Mouse (Mus musculus): ENCODE data around the gene 1700016C15Rik. TPM values are rescaled to one million over a fixed set of nuclear protein-coding genes. Genes with fewer than 3 reads are reported as not detected.
A peak's percentile ranks its signal among the peaks of the same experiment; 100 is the strongest.

1700016C15Rik gene
- polyA plus RNA-seq, 1 experiment from 2014 or later = 0.38 TPM

DNA sequence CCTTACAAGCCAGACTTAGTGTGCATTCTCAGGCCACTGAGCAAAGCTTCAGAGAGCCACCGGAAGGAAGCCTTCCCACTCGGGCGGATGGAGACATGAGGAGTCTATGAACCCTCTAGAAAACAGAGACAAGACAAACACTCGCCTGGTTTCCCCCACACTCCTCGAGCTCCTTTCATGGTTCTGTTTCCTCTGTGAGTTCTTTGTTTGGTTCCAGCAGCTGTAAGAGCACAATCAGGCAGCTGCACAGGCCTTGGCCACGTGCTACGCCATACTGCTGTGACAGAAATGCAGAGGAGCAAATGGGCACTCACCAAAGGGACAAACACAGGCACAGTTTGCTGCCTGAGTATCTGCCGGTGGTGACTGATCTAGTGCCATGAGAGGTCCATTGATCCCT lies 29.1 kb upstream of the 1700016C15Rik start:
- H3K4me1 ChIP-seq (ENCODE audit: control insufficient read depth, insufficient read depth, low read length) = peaks cover 6% of the 10 kb centered on the region; the same call in 1 of the 2 replicates
- no peaks in the 10 kb centered on the region for H3K9me3 ChIP-seq (ENCODE audit: control insufficient read depth, low read length)
- DNase-seq (no peak), ATAC-seq (ENCODE audit: low FRiP score, low TSS enrichment) (no peak)
- no peak overlapping the region for H3K27ac ChIP-seq (replicated peaks; ENCODE audit: low read depth, low read length)
- H3K36me3 ChIP-seq (ENCODE audit: control insufficient read depth, insufficient read depth, low read length) = no peaks in the 10 kb centered on the region
- no peaks in the 10 kb centered on the region for H3K27me3 ChIP-seq (ENCODE audit: control insufficient read depth, insufficient read depth, low read length)
- no peak overlapping the region for H3K4me3 ChIP-seq (replicated peaks; ENCODE audit: low read depth, low read length)
- no peak overlapping the region for H3K4me2 ChIP-seq (ENCODE audit: low read length)
- no peak overlapping the region for H3K9ac ChIP-seq (replicated peaks; ENCODE audit: low read length)
- WGBS = 65% methylated on average over 8 of the region's 8 CpGs

GRCm38 (mm10) chr1:177702481-177703146 lies 27.0 kb upstream of the 1700016C15Rik start:
- Histone ChIP-seq H3K36me3 (ENCODE audit: control insufficient read depth, insufficient read depth, low read length) (no peaks in the 10 kb centered on the region), H3K9ac (replicated peaks; ENCODE audit: low read length) (peak overlapping the region; percentile 55), H3K9me3 (ENCODE audit: control insufficient read depth, low read length) (no peaks in the 10 kb centered on the region), H3K4me3 (replicated peaks; ENCODE audit: low read depth, low read length) (peak overlapping the region; percentile 39), H3K4me2 (ENCODE audit: low read length) (peak overlapping the region; percentile 94), H3K4me1 (ENCODE audit: control insufficient read depth, insufficient read depth, low read length) (peaks cover 6% of the 10 kb centered on the region; the same call in 1 of the 2 replicates), H3K27me3 (ENCODE audit: control insufficient read depth, insufficient read depth, low read length) (no peaks in the 10 kb centered on the region), H3K27ac (replicated peaks; ENCODE audit: low read depth, low read length) (no peak overlapping the region)
- DNase-seq = peak; percentile 96
- peak; percentile 84 for ATAC-seq (ENCODE audit: low FRiP score, low TSS enrichment)
- WGBS = 2% methylated on average over 15 of the region's 15 CpGs

DNA sequence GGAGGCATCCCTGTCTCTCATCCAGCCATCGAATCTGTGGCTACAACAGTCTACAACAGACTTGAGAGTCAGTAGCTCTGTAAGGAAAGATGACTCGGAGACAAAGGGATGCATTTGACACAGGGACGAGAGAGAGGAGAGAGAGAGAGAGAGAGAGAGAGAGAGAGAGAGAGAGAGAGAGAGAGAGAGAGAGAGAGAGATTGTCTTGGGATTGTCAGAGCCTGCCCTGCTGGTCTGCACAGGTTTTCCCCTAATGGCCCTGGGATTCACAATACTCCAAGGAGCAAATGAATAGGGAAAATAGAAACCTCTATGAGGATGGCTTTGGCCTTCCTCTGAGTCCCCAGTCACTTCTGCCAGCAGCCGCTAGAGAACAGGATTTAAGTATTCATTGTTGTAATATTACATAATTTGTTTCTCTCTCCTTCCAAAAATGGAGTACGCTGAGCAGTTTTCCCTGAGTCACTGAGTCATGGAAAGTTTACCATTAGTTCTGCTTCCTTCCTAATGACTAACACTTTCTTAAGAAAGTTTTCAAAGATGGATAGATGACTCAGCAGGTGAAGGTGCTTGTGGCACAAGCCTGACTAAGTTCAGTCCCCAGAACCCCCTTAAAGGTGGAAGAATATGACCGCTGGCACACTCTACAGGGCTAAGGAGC lies 26.3 kb upstream of the 1700016C15Rik start:
- no peaks in the 10 kb centered on the region for H3K27me3 ChIP-seq (ENCODE audit: control insufficient read depth, insufficient read depth, low read length)
- peak overlapping the region; percentile 39; the same call in 1 of the 2 replicates for H3K4me3 ChIP-seq (replicated peaks; ENCODE audit: low read depth, low read length)
- 45% methylated on average over 6 of the region's 6 CpGs for WGBS
- ATAC-seq (ENCODE audit: low FRiP score, low TSS enrichment) (no peak), DNase-seq (no peak)
- H3K36me3 ChIP-seq (ENCODE audit: control insufficient read depth, insufficient read depth, low read length) = no peaks in the 10 kb centered on the region
- peak overlapping the region; percentile 94 for H3K4me2 ChIP-seq (ENCODE audit: low read length)
- H3K9me3 ChIP-seq (ENCODE audit: control insufficient read depth, low read length) = no peaks in the 10 kb centered on the region
- H3K9ac ChIP-seq (replicated peaks; ENCODE audit: low read length) = no peak overlapping the region
- H3K27ac ChIP-seq (replicated peaks; ENCODE audit: low read depth, low read length) = no peak overlapping the region
- H3K4me1 ChIP-seq (ENCODE audit: control insufficient read depth, insufficient read depth, low read length) = peaks cover 6% of the 10 kb centered on the region; the same call in 1 of the 2 replicates

GRCm38 (mm10) chr1:177705204-177705603 lies 24.4 kb upstream of the 1700016C15Rik start:
- DNase-seq (no peak), ATAC-seq (ENCODE audit: low FRiP score, low TSS enrichment) (no peak)
- Histone ChIP-seq H3K27me3 (ENCODE audit: control insufficient read depth, insufficient read depth, low read length) (no peaks in the 10 kb centered on the region), H3K9me3 (ENCODE audit: control insufficient read depth, low read length) (peaks cover 7% of the 10 kb centered on the region; the same call in 1 of the 2 replicates), H3K9ac (replicated peaks; ENCODE audit: low read length) (no peak overlapping the region), H3K4me2 (ENCODE audit: low read length) (no peak overlapping the region), H3K4me1 (ENCODE audit: control insufficient read depth, insufficient read depth, low read length) (peaks cover 6% of the 10 kb centered on the region; the same call in 1 of the 2 replicates), H3K4me3 (replicated peaks; ENCODE audit: low read depth, low read length) (no peak overlapping the region), H3K27ac (replicated peaks; ENCODE audit: low read depth, low read length) (no peak overlapping the region), H3K36me3 (ENCODE audit: control insufficient read depth, insufficient read depth, low read length) (no peaks in the 10 kb centered on the region)
- WGBS = 50% methylated on average over 2 of the region's 2 CpGs

- H3K4me3 ChIP-seq (replicated peaks; ENCODE audit: low read depth, low read length) = no peak overlapping the region
- no peak overlapping the region for H3K9ac ChIP-seq (replicated peaks; ENCODE audit: low read length)
- no peak overlapping the region for H3K27ac ChIP-seq (replicated peaks; ENCODE audit: low read depth, low read length)
- 89% methylated on average over 1 of the region's 1 CpGs for WGBS
- peaks cover 2% of the 10 kb centered on the region; the same call in 1 of the 2 replicates for H3K4me1 ChIP-seq (ENCODE audit: control insufficient read depth, insufficient read depth, low read length)
- no peaks in the 10 kb centered on the region for H3K36me3 ChIP-seq (ENCODE audit: control insufficient read depth, insufficient read depth, low read length)
- H3K9me3 ChIP-seq (ENCODE audit: control insufficient read depth, low read length) = peaks cover 7% of the 10 kb centered on the region; the same call in 1 of the 2 replicates
- DNase-seq = no peak
- H3K4me2 ChIP-seq (ENCODE audit: low read length) = no peak overlapping the region
- no peak for ATAC-seq (ENCODE audit: low FRiP score, low TSS enrichment)
- no peaks in the 10 kb centered on the region for H3K27me3 ChIP-seq (ENCODE audit: control insufficient read depth, insufficient read depth, low read length)
Observed at GRCm38 (mm10) chr1:177707571-177707970, 22.0 kb upstream of the 1700016C15Rik start.

- Histone ChIP-seq H3K27ac (replicated peaks; ENCODE audit: low read depth, low read length) (no peak overlapping the region), H3K9me3 (ENCODE audit: control insufficient read depth, low read length) (peaks cover 7% of the 10 kb centered on the region; the same call in 1 of the 2 replicates), H3K4me1 (ENCODE audit: control insufficient read depth, insufficient read depth, low read length) (no peaks in the 10 kb centered on the region), H3K27me3 (ENCODE audit: control insufficient read depth, insufficient read depth, low read length) (no peaks in the 10 kb centered on the region), H3K9ac (replicated peaks; ENCODE audit: low read length) (no peak overlapping the region), H3K36me3 (ENCODE audit: control insufficient read depth, insufficient read depth, low read length) (no peaks in the 10 kb centered on the region), H3K4me3 (replicated peaks; ENCODE audit: low read depth, low read length) (no peak overlapping the region), H3K4me2 (ENCODE audit: low read length) (no peak overlapping the region)
- ATAC-seq (ENCODE audit: low FRiP score, low TSS enrichment) (no peak), DNase-seq (no peak)
- WGBS = 70% methylated on average over 4 of the region's 4 CpGs
Observed at GRCm38 (mm10) chr1:177708583-177709055, 21.0 kb upstream of the 1700016C15Rik start.

DNA sequence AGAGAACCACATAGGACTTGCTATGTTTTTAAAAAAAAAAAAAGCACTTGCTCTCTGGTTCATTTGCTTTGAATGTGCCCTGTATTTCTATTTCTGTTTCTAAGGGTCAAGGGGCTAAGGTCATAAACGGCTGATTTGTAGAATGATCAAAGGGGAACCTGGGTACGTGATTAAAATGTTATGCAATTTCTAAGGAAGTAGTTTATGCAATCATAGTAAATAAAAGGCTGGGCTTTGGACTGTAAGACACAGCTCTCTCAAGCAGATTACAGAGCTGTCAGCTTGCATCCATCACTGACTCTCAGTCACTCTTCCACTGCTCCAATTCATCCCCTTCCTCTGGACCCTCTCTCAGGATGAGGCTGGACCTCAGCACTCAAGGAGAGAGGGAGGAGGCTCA lies 18.6 kb upstream of the 1700016C15Rik start:
- Histone ChIP-seq H3K9me3 (ENCODE audit: control insufficient read depth, low read length) (peaks cover 7% of the 10 kb centered on the region; the same call in 1 of the 2 replicates), H3K36me3 (ENCODE audit: control insufficient read depth, insufficient read depth, low read length) (no peaks in the 10 kb centered on the region), H3K4me1 (ENCODE audit: control insufficient read depth, insufficient read depth, low read length) (no peaks in the 10 kb centered on the region), H3K27ac (replicated peaks; ENCODE audit: low read depth, low read length) (no peak overlapping the region), H3K27me3 (ENCODE audit: control insufficient read depth, insufficient read depth, low read length) (no peaks in the 10 kb centered on the region), H3K9ac (replicated peaks; ENCODE audit: low read length) (no peak overlapping the region), H3K4me2 (ENCODE audit: low read length) (no peak overlapping the region), H3K4me3 (replicated peaks; ENCODE audit: low read depth, low read length) (no peak overlapping the region)
- DNase-seq = no peak
- WGBS = 75% methylated on average over 2 of the region's 2 CpGs
- no peak for ATAC-seq (ENCODE audit: low FRiP score, low TSS enrichment)

DNA sequence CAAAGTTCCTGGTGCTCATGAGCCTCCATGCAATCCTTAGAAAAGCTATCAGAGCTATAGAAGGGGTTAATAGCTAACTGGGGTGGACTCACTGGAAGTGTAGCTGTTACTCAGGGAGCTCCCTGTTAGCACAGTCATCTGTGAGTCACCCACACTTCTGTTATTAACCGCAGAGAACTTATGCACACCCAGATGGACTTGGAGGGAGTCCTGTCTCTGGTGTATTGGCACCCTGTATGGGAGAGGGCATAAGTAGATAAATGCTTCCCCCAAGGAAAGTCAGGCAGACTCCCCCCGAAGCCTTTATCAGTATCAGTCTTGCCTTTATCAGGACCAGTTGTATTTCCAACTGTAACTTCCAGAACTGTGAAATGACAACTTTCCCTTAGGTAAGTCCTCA lies 18.2 kb upstream of the 1700016C15Rik start:
- H3K27me3 ChIP-seq (ENCODE audit: control insufficient read depth, insufficient read depth, low read length) = no peaks in the 10 kb centered on the region
- no peaks in the 10 kb centered on the region for H3K4me1 ChIP-seq (ENCODE audit: control insufficient read depth, insufficient read depth, low read length)
- H3K9ac ChIP-seq (replicated peaks; ENCODE audit: low read length) = no peak overlapping the region
- DNase-seq (no peak), ATAC-seq (ENCODE audit: low FRiP score, low TSS enrichment) (no peak)
- no peak overlapping the region for H3K4me3 ChIP-seq (replicated peaks; ENCODE audit: low read depth, low read length)
- H3K27ac ChIP-seq (replicated peaks; ENCODE audit: low read depth, low read length) = no peak overlapping the region
- H3K9me3 ChIP-seq (ENCODE audit: control insufficient read depth, low read length) = peaks cover 7% of the 10 kb centered on the region; the same call in 1 of the 2 replicates
- WGBS = 90% methylated on average over 2 of the region's 2 CpGs
- H3K4me2 ChIP-seq (ENCODE audit: low read length) = no peak overlapping the region
- H3K36me3 ChIP-seq (ENCODE audit: control insufficient read depth, insufficient read depth, low read length) = no peaks in the 10 kb centered on the region
